ENCODE assay signal across 8 mouse cellular contexts in the genomic region with DNA sequence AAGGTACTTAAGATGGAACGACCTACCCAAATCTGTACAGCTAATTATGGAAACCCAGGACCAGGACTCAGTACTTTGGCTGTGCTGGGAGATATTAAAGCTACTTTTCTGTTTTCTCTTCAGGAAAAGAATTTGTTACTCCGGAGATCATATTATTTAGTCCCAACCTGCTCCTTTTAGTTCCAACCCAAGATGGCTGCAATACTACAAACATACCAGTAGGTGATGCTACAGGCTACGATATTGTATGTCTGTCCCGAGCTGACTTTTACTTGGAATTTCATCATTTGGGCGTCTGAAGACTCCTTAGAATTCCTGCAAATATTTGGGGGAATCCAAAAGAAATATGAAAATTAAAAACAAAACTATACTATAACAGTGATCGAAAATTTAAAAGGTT. TPM values are rescaled to one million over a fixed set of nuclear protein-coding genes. Genes with fewer than 3 reads are reported as not detected.
DNase-seq lines count a peak whose midpoint lies in the region; ATAC-seq and TF ChIP-seq lines count a peak whose summit lies in the region.

No protein-coding gene starts in this region.

- no peak for TF ChIP-seq POLR2A in bone marrow, adult 2 months (IDR thresholded peaks at IDR 0.05; ENCODE audit: borderline replicate concordance, control insufficient read depth, low read depth, low read length)

- TF ChIP-seq EP300 in liver, postnatal 0 days (IDR thresholded peaks at IDR 0.05; ENCODE audit: low read depth), result no peak
- TF ChIP-seq EP300 in lung, postnatal 0 days (IDR thresholded peaks at IDR 0.05), result no peak

- H3K27me3 ChIP-seq in liver, postnatal 0 days (ENCODE audit: insufficient read depth, low read length), result no peaks in the 10 kb centered on the region
- no peaks in the 10 kb centered on the region for H3K27me3 ChIP-seq in lung, postnatal 0 days (replicated peaks; ENCODE audit: insufficient read depth, low read length)

- H3K4me3 ChIP-seq in liver, postnatal 0 days (ENCODE audit: low read depth, low read length), result no peak overlapping the region
- H3K4me3 ChIP-seq in bone marrow, adult 2 months (replicated peaks; ENCODE audit: control insufficient read depth, low read depth, low read length), result no peak overlapping the region
- H3K4me3 ChIP-seq in lung, postnatal 0 days (ENCODE audit: low read depth, low read length), result no peak overlapping the region

- no peaks in the 10 kb centered on the region for H3K36me3 ChIP-seq in liver, postnatal 0 days (replicated peaks; ENCODE audit: insufficient read depth, low read length)
- H3K36me3 ChIP-seq in lung, postnatal 0 days (ENCODE audit: insufficient read depth, low read length), result no peaks in the 10 kb centered on the region

- no peaks in the 10 kb centered on the region for H3K9me3 ChIP-seq in liver, postnatal 0 days (ENCODE audit: low read length)
- no peaks in the 10 kb centered on the region for H3K9me3 ChIP-seq in lung, postnatal 0 days (ENCODE audit: low read length)

- peak; percentile 85 for TF ChIP-seq CTCF in liver, postnatal 0 days (IDR thresholded peaks at IDR 0.05; ENCODE audit: low read depth)
- peak; percentile 18; the same call in 1 of the 2 replicates for TF ChIP-seq CTCF in bone marrow, adult 2 months (IDR thresholded peaks at IDR 0.05; ENCODE audit: control insufficient read depth, insufficient read depth, low read length)
- TF ChIP-seq CTCF in lung, postnatal 0 days (IDR thresholded peaks at IDR 0.05), result peak; percentile 94

- no peaks in the 10 kb centered on the region for H3K4me1 ChIP-seq in liver, postnatal 0 days (ENCODE audit: insufficient read depth)
- no peaks in the 10 kb centered on the region for H3K4me1 ChIP-seq in bone marrow, adult 2 months (ENCODE audit: control insufficient read depth, insufficient read depth, low read length)
- no peaks in the 10 kb centered on the region for H3K4me1 ChIP-seq in lung, postnatal 0 days (ENCODE audit: insufficient read depth, low read depth, low read length)

- no peak overlapping the region for H3K27ac ChIP-seq in liver, postnatal 0 days (ENCODE audit: low read depth)
- no peak overlapping the region for H3K27ac ChIP-seq in bone marrow, adult 2 months (ENCODE audit: control insufficient read depth, insufficient read depth, low read depth, low read length, poor library complexity)
- H3K27ac ChIP-seq in lung, postnatal 0 days (ENCODE audit: low read length), result no peak overlapping the region

- no peak overlapping the region for H3K4me2 ChIP-seq in liver, postnatal 0 days (ENCODE audit: low read depth, low read length)
- no peak overlapping the region for H3K4me2 ChIP-seq in lung, postnatal 0 days (replicated peaks; ENCODE audit: low read depth, low read length)

- no peak overlapping the region for H3K9ac ChIP-seq in liver, postnatal 0 days (replicated peaks)
- no peak overlapping the region for H3K9ac ChIP-seq in lung, postnatal 0 days (replicated peaks; ENCODE audit: low read depth)

- DNase-seq in frontal cortex, postnatal 10 days (ENCODE audit: low spot score in 2 of 2), result no peak
- DNase-seq in liver, postnatal 0 days, result no peak
- no peak for DNase-seq in liver
- peak; percentile 77 for DNase-seq in lung, postnatal 0 days (ENCODE audit: low spot score)
- no peak for DNase-seq in urinary bladder, postnatal 14 days (ENCODE audit: low spot score)
- no peak for DNase-seq in thymus, postnatal 25 days

- ATAC-seq in frontal cortex, adult (ENCODE audit: low TSS enrichment), result peak; percentile 66
- no peak for ATAC-seq in liver, postnatal 0 days
- ATAC-seq in lung, postnatal 0 days, result peak; percentile 47

- 6% methylated on average over 6 of the region's 6 CpGs for WGBS in liver, postnatal 0 days (ENCODE audit: insufficient replicate concordance)
- 5% methylated on average over 6 of the region's 6 CpGs for WGBS in bone marrow, adult 2 months
- 4% methylated on average over 6 of the region's 6 CpGs for WGBS in lung, postnatal 0 days

RNA-seq across cellular contexts. Expression of gene Pigm, which starts 32.6 kb away (rescaled TPM):
- polyA plus RNA-seq in liver, postnatal 0 days (2015; fragmentation: Nextera tagmentation; extraction: Ambion mirVana), result 1.8 TPM in 2 replicates
- 5.2 and 8.8 TPM in 2 replicates for polyA plus RNA-seq in bone marrow, adult 2 months (2011; ENCODE audit: insufficient read depth, insufficient read length, low replicate concordance, missing spikeins)
- polyA plus RNA-seq in lung, postnatal 0 days (2015; fragmentation: Nextera tagmentation; extraction: Ambion mirVana), result 3.5 and 3.9 TPM in 2 replicates

Comparison
In these comparisons a context has a peak if more than half of its experiments do, and no peak if none do; other contexts are left out.
1. CTCF ChIP-seq: peak in every context shown above with its lines; median percentile 94 in lung, postnatal 0 days; 85 in liver, postnatal 0 days; 18 in bone marrow, adult 2 months.